Mouse (Mus musculus) midbrain, embryonic 16.5 days (tissue): ENCODE measurements around the gene Nfkbib. TPM values are rescaled to one million over a fixed set of nuclear protein-coding genes. Genes with fewer than 3 reads are reported as not detected.
A peak's percentile ranks its signal among the peaks of the same experiment; 100 is the strongest.

Experiments
- ATAC-seq: fragments of 200-750 bp; cut with Nextera tagmentation; 2 replicates; pipeline ENCODE4 v1.8.0; 2017; ENCODE audit warnings: moderate TSS enrichment
- H3K27ac ChIP-seq: fragments of 300-500 bp; sonication (generic); 2 replicates; pipeline ENCODE4 v1.5.1; 2014; ENCODE audit warnings: mild to moderate bottlenecking, low read length, mixed read lengths
- H3K27me3 ChIP-seq: fragments of 300-500 bp; sonication (generic); 2 replicates; pipeline ENCODE4 v1.6.1; 2014; ENCODE audit warnings: low read depth, low read length, mixed read lengths; ENCODE audit not compliant: control insufficient read depth, insufficient read depth
- H3K36me3 ChIP-seq: fragments of 300-500 bp; sonication (generic); 2 replicates; pipeline ENCODE4 v1.6.1; 2014; ENCODE audit warnings: mild to moderate bottlenecking, low read length, moderate library complexity, mixed read lengths; ENCODE audit not compliant: control insufficient read depth, insufficient read depth
- H3K4me1 ChIP-seq: fragments of 300-500 bp; sonication (generic); 2 replicates; pipeline ENCODE4 v1.6.1; 2014; ENCODE audit warnings: mild to moderate bottlenecking, low read length, mixed read lengths; ENCODE audit not compliant: control insufficient read depth, insufficient read depth
- H3K4me2 ChIP-seq: fragments of 300-500 bp; sonication (generic); 2 replicates; pipeline ENCODE4 v1.6.1; 2014; ENCODE audit warnings: mild to moderate bottlenecking, low read length, mixed read lengths
- H3K4me3 ChIP-seq: fragments of 300-500 bp; sonication (generic); 2 replicates; pipeline ENCODE4 v1.5.1; 2014; ENCODE audit warnings: low read depth, mild to moderate bottlenecking, low read length, moderate library complexity, mixed read lengths
- H3K9ac ChIP-seq: fragments of 300-500 bp; sonication (generic); 2 replicates; pipeline ENCODE4 v1.6.1; 2014; ENCODE audit warnings: low read depth, low read length, mixed read lengths
- H3K9me3 ChIP-seq: fragments of 300-500 bp; sonication (generic); replicated peaks from 2 replicates; pipeline ENCODE4 v1.6.1; 2014; ENCODE audit warnings: mild to moderate bottlenecking, low read length, mixed read lengths; ENCODE audit not compliant: control insufficient read depth, poor library complexity, severe bottlenecking
- WGBS: fragments of 180-500 bp; shearing (Covaris S2); extraction: QIAGEN DNeasy Blood & Tissue Kit; methylation state at CpG from one replicate; pipeline ENCODE4 v1.1.7; 2014; 5-methylcytosine and 5-hydroxymethylcytosine counted together
- polyA plus RNA-seq: library from polyadenylated mRNA; unstranded; fragments of >200 nt; fragmentation: Nextera tagmentation; extraction: Ambion mirVana; gene quantifications from 2 replicates; pipeline ENCODE4 v1.2.1, GENCODE M21; 2015

Nfkbib gene
- polyA plus RNA-seq, result 52.0 and 64.7 TPM in 2 replicates

- H3K27ac ChIP-seq, result no peak within 1 kb of the TSS
- peaks cover 25% of the 10 kb centered on the region for H3K4me1 ChIP-seq
- peak within 1 kb of the TSS; percentile 73 for H3K9ac ChIP-seq
- H3K4me2 ChIP-seq, result peak within 1 kb of the TSS; percentile 61
- H3K36me3 ChIP-seq, result 0 out of 2 replicates have a peak, but pooled peaks cover 5% of the 10 kb centered on the region
- no peaks in the 10 kb centered on the region for H3K9me3 ChIP-seq
- H3K27me3 ChIP-seq, result no peaks in the 10 kb centered on the region
- WGBS, result 68% methylated on average over 7 of the region's 7 CpGs
- ATAC-seq, result no peak
- H3K4me3 ChIP-seq, result peak within 1 kb of the TSS; percentile 69
These were observed at the start of gene Nfkbib for GRCm38 (mm10) chr7:28767462-28767965. Nfkbib (minus strand) TSS chr7:28767512.

GRCm38 (mm10) chr7:28816920-28817319, 49.6 kb upstream of the Nfkbib start:
- no peak overlapping the region for H3K4me3 ChIP-seq
- no peak overlapping the region for H3K27ac ChIP-seq
- H3K27me3 ChIP-seq, result no peaks in the 10 kb centered on the region
- ATAC-seq, result no peak
- H3K4me2 ChIP-seq, result no peak overlapping the region
- WGBS, result 92% methylated on average over 10 of the region's 10 CpGs
- H3K36me3 ChIP-seq, result peaks cover 73% of the 10 kb centered on the region
- H3K9me3 ChIP-seq, result no peaks in the 10 kb centered on the region
- no peak overlapping the region for H3K9ac ChIP-seq
- H3K4me1 ChIP-seq, result peaks cover 17% of the 10 kb centered on the region

GRCm38 (mm10) chr7:28816201-28816600, 48.9 kb upstream of the Nfkbib start:
- no peak for ATAC-seq
- Histone ChIP-seq H3K9ac (no peak overlapping the region), H3K4me2 (no peak overlapping the region), H3K9me3 (no peaks in the 10 kb centered on the region), H3K27ac (no peak overlapping the region), H3K27me3 (no peaks in the 10 kb centered on the region), H3K4me3 (no peak overlapping the region), H3K36me3 (peaks cover 68% of the 10 kb centered on the region), H3K4me1 (peaks cover 19% of the 10 kb centered on the region)
- WGBS, result 88% methylated on average over 9 of the region's 9 CpGs

GRCm38 (mm10) chr7:28815230-28815629, 47.9 kb upstream of the Nfkbib start:
- ATAC-seq, result no peak
- WGBS, result 88% methylated on average over 9 of the region's 9 CpGs
- Histone ChIP-seq H3K27ac (no peak overlapping the region), H3K4me1 (peaks cover 19% of the 10 kb centered on the region), H3K36me3 (peaks cover 60% of the 10 kb centered on the region), H3K4me3 (no peak overlapping the region), H3K9me3 (no peaks in the 10 kb centered on the region), H3K9ac (no peak overlapping the region), H3K27me3 (no peaks in the 10 kb centered on the region), H3K4me2 (no peak overlapping the region)

GRCm38 (mm10) chr7:28814306-28815034, 47.2 kb upstream of the Nfkbib start:
- Histone ChIP-seq H3K9me3 (no peaks in the 10 kb centered on the region), H3K9ac (no peak overlapping the region), H3K4me1 (peaks cover 20% of the 10 kb centered on the region), H3K27ac (no peak overlapping the region), H3K27me3 (no peaks in the 10 kb centered on the region), H3K36me3 (peaks cover 55% of the 10 kb centered on the region), H3K4me3 (no peak overlapping the region), H3K4me2 (no peak overlapping the region)
- ATAC-seq, result no peak
- WGBS, result 89% methylated on average over 5 of the region's 5 CpGs

- Histone ChIP-seq H3K4me1 (peaks cover 25% of the 10 kb centered on the region), H3K27ac (no peak overlapping the region), H3K27me3 (no peaks in the 10 kb centered on the region), H3K4me2 (peak overlapping the region; percentile 84), H3K4me3 (no peak overlapping the region), H3K36me3 (peaks cover 42% of the 10 kb centered on the region), H3K9me3 (no peaks in the 10 kb centered on the region), H3K9ac (no peak overlapping the region)
- 76% methylated on average over 5 of the region's 5 CpGs for WGBS
- no peak for ATAC-seq
These were observed 45.6 kb upstream of the Nfkbib start for GRCm38 (mm10) chr7:28812949-28813348.

- Histone ChIP-seq H3K4me1 (peaks cover 29% of the 10 kb centered on the region), H3K9me3 (no peaks in the 10 kb centered on the region), H3K36me3 (peaks cover 42% of the 10 kb centered on the region), H3K4me2 (peak overlapping the region; percentile 84), H3K27me3 (no peaks in the 10 kb centered on the region), H3K9ac (peak overlapping the region; percentile 92; the same call in 1 of the 2 replicates), H3K4me3 (peak overlapping the region; percentile 87), H3K27ac (no peak overlapping the region)
- no peak for ATAC-seq
- 61% methylated on average over 4 of the region's 4 CpGs for WGBS
These were observed 45.1 kb upstream of the Nfkbib start for GRCm38 (mm10) chr7:28812436-28812835.

- Histone ChIP-seq H3K4me2 (peak overlapping the region; percentile 84), H3K9me3 (no peaks in the 10 kb centered on the region), H3K9ac (peak overlapping the region; percentile 92), H3K27me3 (no peaks in the 10 kb centered on the region), H3K27ac (peak overlapping the region; percentile 99; the same call in 1 of the 2 replicates), H3K4me3 (peak overlapping the region; percentile 87), H3K4me1 (peaks cover 29% of the 10 kb centered on the region), H3K36me3 (peaks cover 35% of the 10 kb centered on the region)
- ATAC-seq, result no peak
- 11% methylated on average over 7 of the region's 7 CpGs for WGBS
These were observed 44.4 kb upstream of the Nfkbib start for GRCm38 (mm10) chr7:28811640-28812275.

GRCm38 (mm10) chr7:28811228-28811627, 43.9 kb upstream of the Nfkbib start:
- H3K27ac ChIP-seq, result peak overlapping the region; percentile 99
- H3K27me3 ChIP-seq, result no peaks in the 10 kb centered on the region
- H3K4me2 ChIP-seq, result peak overlapping the region; percentile 84
- H3K36me3 ChIP-seq, result peaks cover 29% of the 10 kb centered on the region
- ATAC-seq, result peak; percentile 27
- H3K9ac ChIP-seq, result peak overlapping the region; percentile 92
- H3K4me3 ChIP-seq, result peak overlapping the region; percentile 87
- H3K4me1 ChIP-seq, result peaks cover 29% of the 10 kb centered on the region
- under 1% methylated on average over 32 of the region's 40 CpGs for WGBS
- no peaks in the 10 kb centered on the region for H3K9me3 ChIP-seq
